Mouse (Mus musculus) liver, embryonic 14.5 days (tissue): ENCODE data around the gene Hnrnpa3. TPM values are rescaled to one million over a fixed set of nuclear protein-coding genes. Genes with fewer than 3 reads are reported as not detected.

ENCODE experiments used
- ATAC-seq: fragments of 200-750 bp; cut with Nextera tagmentation; 2 replicates; pipeline ENCODE4 v1.8.0; 2017; ENCODE audit warnings: moderate number of reproducible peaks, mild to moderate bottlenecking, moderate library complexity; ENCODE audit not compliant: insufficient read depth
- DNase-seq, 3 experiments: peaks; one replicate each; pipeline ENCODE4 v3.0.0-alpha.2; 2012 to 2013; ENCODE audit warnings: low read depth in 3 of 3, low spot score in 3 of 3
- H3K27ac ChIP-seq: fragments of 300-500 bp; sonication (generic); 2 replicates; pipeline ENCODE4 v1.5.1; 2014; ENCODE audit warnings: moderate library complexity, mild to moderate bottlenecking, control low read depth, inconsistent platforms
- H3K27me3 ChIP-seq: fragments of 300-500 bp; sonication (generic); 2 replicates; pipeline ENCODE4 v1.6.1; 2014; ENCODE audit warnings: mild to moderate bottlenecking, low read length, moderate library complexity; ENCODE audit not compliant: control insufficient read depth, insufficient read depth
- H3K36me3 ChIP-seq: fragments of 300-500 bp; sonication (generic); replicated peaks from 2 replicates; pipeline ENCODE4 v1.6.1; 2014; ENCODE audit warnings: low read depth; ENCODE audit not compliant: control insufficient read depth, insufficient read depth
- H3K4me1 ChIP-seq, 2 experiments: fragments of 200-500 bp in 1 of 2; fragments of 300-500 bp in 1 of 2; sonication (generic) in 1 of 2; replicated peaks; 2 replicates each; pipeline ENCODE4 v1.6.1; 2012 to 2014; ENCODE audit warnings: antibody characterized with exemption in 1 of 2, inconsistent platforms in 1 of 2, low read length in 1 of 2; ENCODE audit not compliant: control insufficient read depth in 2 of 2, insufficient read depth in 2 of 2
- H3K4me2 ChIP-seq: fragments of 300-500 bp; sonication (generic); 2 replicates; pipeline ENCODE4 v1.6.1; 2014; ENCODE audit warnings: low read depth, mild to moderate bottlenecking, control low read depth, moderate library complexity
- H3K4me3 ChIP-seq, 2 experiments: fragments of 200-500 bp in 1 of 2; fragments of 300-500 bp in 1 of 2; sonication (generic) in 1 of 2; 2 replicates each; pipeline ENCODE4 v1.5.1; 2012 to 2014; ENCODE audit warnings: low read depth in 2 of 2, low read length in 2 of 2, mild to moderate bottlenecking in 2 of 2, control low read depth in 1 of 2, inconsistent platforms in 1 of 2, moderate library complexity in 1 of 2; ENCODE audit not compliant: insufficient read depth in 1 of 2
- H3K9ac ChIP-seq: fragments of 300-500 bp; sonication (generic); replicated peaks from 2 replicates; pipeline ENCODE4 v1.6.1; 2014; ENCODE audit warnings: mild to moderate bottlenecking, control low read depth, moderate library complexity
- H3K9me3 ChIP-seq: fragments of 300-500 bp; sonication (generic); 2 replicates; pipeline ENCODE4 v1.6.1; 2016; ENCODE audit warnings: low read length, mixed read lengths; ENCODE audit not compliant: control insufficient read depth
- CTCF ChIP-seq: IDR thresholded peaks from 2 replicates; pipeline ENCODE4 v1.5.1; 2016; ENCODE audit warnings: antibody characterized with exemption, low read depth, control low read depth
- EP300 ChIP-seq: IDR thresholded peaks from 2 replicates; pipeline ENCODE4 v1.6.1; 2016; ENCODE audit warnings: antibody characterized with exemption, low read depth
- WGBS: fragments of 180-500 bp; shearing (Covaris S2); extraction: QIAGEN DNeasy Blood & Tissue Kit; methylation state at CpG from one replicate; pipeline ENCODE4 v1.1.7; 2014; ENCODE audit not compliant: insufficient replicate concordance; 5-methylcytosine and 5-hydroxymethylcytosine counted together
- polyA plus RNA-seq, 2 experiments: library from polyadenylated mRNA; depleted of rRNA in 1 of 2; stranded (reverse) in 1 of 2; unstranded in 1 of 2; fragments of >200 nt; fragmentation: Nextera tagmentation in 1 of 2; extraction: Ambion mirVana in 1 of 2; gene quantifications; 2 replicates each; pipeline versions ENCODE4 v1.2.1 to v1.2.3; 2012 to 2014

Hnrnpa3 gene
- polyA plus RNA-seq, 2 experiments = 85.0 to 409 TPM

DNA sequence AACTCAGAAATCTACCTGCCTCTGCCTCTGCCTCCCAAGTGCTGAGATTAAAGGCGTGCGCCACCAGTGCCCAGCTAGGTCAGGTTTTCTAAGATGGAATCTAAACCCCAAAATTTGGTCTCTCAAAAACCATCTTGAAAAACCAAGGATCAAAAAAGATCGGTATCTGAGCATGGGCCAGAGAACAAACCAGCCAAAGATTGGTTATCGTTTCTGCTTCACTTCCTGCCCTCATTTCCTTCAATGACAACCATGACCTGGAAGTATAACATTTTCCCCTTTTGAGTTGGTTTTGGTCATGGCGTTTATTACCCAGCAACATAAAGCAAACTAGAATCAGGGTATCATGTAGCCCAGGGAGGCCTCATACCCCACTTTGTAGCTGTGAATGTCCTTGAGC is 2.1 kb upstream of the Hnrnpa3 start:
- H3K9me3 ChIP-seq = no peaks in the 10 kb centered on the region
- H3K9ac ChIP-seq = no peak overlapping the region
- H3K27me3 ChIP-seq = no peaks in the 10 kb centered on the region
- DNase-seq (no peak), ATAC-seq (no peak)
- H3K4me3 ChIP-seq = no peak overlapping the region
- H3K36me3 ChIP-seq = peaks cover 16% of the 10 kb centered on the region
- no peak for TF ChIP-seq EP300
- no peak for TF ChIP-seq CTCF
- 81% methylated on average over 5 of the region's 5 CpGs for WGBS
- no peak overlapping the region for H3K4me2 ChIP-seq
- H3K4me1 ChIP-seq = peaks cover 14 to 21% of the 10 kb centered on the region in 2 experiments; a peak in 3 of 4 replicates
- H3K27ac ChIP-seq = no peak overlapping the region

DNA sequence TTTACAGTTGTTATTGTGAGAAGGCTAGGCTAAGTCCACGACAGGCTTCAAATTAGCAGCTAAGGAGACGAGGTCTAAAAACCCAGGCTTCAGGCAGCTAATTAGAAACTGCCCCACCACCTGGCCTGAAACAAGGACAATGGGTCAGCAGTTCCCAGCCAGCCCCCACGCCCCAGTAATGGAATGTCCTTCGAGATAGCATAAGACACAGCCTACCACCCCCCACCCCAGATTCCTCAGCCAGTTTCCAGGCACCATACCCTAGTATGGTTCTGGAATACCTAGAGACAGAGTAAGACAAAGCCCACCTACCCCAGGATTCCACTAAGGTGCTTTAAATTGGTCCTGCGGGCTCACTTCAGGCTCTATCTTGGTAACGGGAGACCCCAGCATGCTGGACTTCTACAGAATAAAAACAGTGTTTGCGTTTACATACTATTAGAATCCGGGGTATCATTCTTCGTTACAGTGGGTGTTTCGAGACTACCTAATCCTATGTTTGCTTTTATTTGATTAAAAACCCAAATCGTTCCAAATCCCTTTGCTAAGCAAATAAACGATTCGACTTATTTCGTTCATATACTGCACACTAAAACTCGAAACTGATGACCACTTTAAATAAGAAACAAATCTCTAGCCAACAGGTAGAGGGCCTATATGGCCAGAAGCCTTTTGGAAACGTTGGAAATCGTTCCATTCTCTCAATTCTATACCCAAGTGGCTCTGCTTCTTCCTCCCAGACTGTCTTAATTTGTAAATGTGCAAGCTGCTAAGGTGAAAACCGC is 962 bp upstream of the Hnrnpa3 start:
- no peaks in the 10 kb centered on the region for H3K27me3 ChIP-seq
- H3K9ac ChIP-seq = peak overlapping the region; percentile 99
- H3K36me3 ChIP-seq = peaks cover 26% of the 10 kb centered on the region
- peaks cover 14 to 20% of the 10 kb centered on the region in 2 experiments; a peak in 3 of 4 replicates for H3K4me1 ChIP-seq
- ATAC-seq = no peak
- no peak for DNase-seq
- H3K4me2 ChIP-seq = peak overlapping the region; percentile 95
- TF ChIP-seq CTCF = no peak
- no peak for TF ChIP-seq EP300
- no peaks in the 10 kb centered on the region for H3K9me3 ChIP-seq
- peak overlapping the region; percentile 90 for H3K27ac ChIP-seq
- WGBS = 8% methylated on average over 18 of the region's 18 CpGs
- H3K4me3 ChIP-seq = peak overlapping the region; percentile 62 to 70

DNA sequence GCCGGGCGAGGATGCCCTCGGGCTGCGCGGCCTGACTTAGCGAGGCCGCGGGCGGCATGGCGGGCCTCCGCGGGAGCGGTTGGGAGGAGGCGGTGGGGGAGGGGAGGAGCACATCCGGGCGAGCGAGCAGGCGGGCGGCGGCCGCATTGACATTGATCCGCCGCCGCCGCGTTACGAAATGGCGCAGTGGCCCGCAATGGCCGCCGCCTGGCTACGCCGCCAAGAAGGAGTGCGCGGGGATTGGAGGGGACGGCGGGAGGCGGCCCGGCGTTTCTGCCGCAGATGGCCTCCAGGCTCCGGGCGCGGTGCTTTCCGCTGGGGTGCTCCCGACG is 534 bp downstream of the Hnrnpa3 start:
- under 1% methylated on average over 47 of the region's 47 CpGs for WGBS
- Histone ChIP-seq H3K27ac (peak overlapping the region; percentile 76), H3K27me3 (no peaks in the 10 kb centered on the region), H3K4me2 (peak overlapping the region; percentile 93), H3K9me3 (no peaks in the 10 kb centered on the region), H3K9ac (peak overlapping the region; percentile 89), H3K4me1 (peaks cover 14 to 17% of the 10 kb centered on the region in 2 experiments; a peak in 3 of 4 replicates), H3K36me3 (peaks cover 41% of the 10 kb centered on the region), H3K4me3 (peak overlapping the region; percentile 70 to 100)
- peak; percentile 71 to 72 (median 71) for DNase-seq
- ATAC-seq = peak; percentile 71
- TF ChIP-seq EP300 = peak; percentile 21; the same call in 1 of the 2 replicates
- 0 out of 2 replicates have a peak, but pooled peaks have one; percentile 14 for TF ChIP-seq CTCF

DNA sequence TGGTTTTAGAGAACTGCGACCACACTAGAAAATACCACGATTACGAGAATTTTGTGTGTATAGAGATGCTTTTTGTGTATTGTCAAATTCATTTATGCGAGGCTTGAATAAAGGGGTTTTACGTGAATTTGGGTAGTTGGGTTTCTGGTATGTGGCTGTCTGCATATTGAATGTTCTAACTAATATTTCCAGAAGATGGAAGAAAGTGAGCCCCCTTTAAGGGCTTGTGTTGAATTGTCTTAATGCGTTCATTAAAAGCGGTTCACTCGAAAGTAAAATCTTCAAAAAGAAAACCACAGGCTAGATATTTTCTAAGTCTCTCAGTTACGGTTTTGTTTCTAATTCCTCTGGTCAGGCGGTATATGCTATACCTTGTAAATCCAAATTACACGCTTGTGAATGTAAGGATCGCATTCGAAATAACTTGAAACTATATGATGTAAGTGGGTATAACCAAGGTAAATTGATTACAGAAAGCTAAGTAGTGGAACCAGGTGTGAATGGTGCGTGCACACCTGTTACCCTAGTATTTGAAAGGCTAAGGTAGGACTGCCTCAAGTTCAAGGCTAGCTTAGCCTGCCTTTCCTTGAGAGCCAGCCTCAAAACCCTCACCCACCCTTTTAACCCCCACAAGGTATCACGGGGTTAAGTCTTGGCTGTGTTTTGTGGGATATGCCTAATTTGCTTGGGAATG is 1.3 kb downstream of the Hnrnpa3 start:
- H3K27me3 ChIP-seq = no peaks in the 10 kb centered on the region
- TF ChIP-seq CTCF (no peak), EP300 (peak; percentile 6; the same call in 1 of the 2 replicates)
- H3K4me1 ChIP-seq = peaks cover 14 to 17% of the 10 kb centered on the region in 2 experiments; a peak in 3 of 4 replicates
- H3K36me3 ChIP-seq = peaks cover 48% of the 10 kb centered on the region
- H3K9me3 ChIP-seq = no peaks in the 10 kb centered on the region
- no peak for ATAC-seq
- peak overlapping the region; percentile 76 for H3K27ac ChIP-seq
- H3K4me2 ChIP-seq = peak overlapping the region; percentile 93
- H3K9ac ChIP-seq = peak overlapping the region; percentile 89
- peak overlapping the region; percentile 70 to 100 for H3K4me3 ChIP-seq
- no peak for DNase-seq
- WGBS = 3% methylated on average over 15 of the region's 15 CpGs

DNA sequence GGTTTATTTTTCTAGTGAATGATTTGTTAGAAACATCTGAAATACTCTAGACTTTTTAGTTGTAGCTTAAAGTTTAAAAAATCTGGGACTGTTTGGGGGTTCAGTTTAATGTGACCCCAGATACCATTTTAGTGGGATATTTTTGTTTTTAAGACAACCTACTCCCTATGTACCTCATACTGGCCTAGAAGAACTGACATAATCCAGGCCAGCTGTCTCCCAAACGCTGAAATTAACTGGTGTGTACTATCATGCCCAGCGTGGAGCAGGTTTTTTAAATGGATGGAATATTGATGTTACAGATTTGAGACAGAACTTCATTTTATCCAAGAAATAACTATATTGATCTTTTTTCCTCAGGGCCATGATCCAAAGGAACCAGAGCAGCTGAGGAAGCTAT is 2.0 kb downstream of the Hnrnpa3 start:
- no peaks in the 10 kb centered on the region for H3K27me3 ChIP-seq

More for the DNA sequence above, 2.0 kb downstream of the Hnrnpa3 start:
- ATAC-seq = no peak
- H3K36me3 ChIP-seq = peaks cover 49% of the 10 kb centered on the region
- no peak for DNase-seq
- H3K4me3 ChIP-seq = peak overlapping the region; percentile 70 to 100
- peak overlapping the region; percentile 93 for H3K4me2 ChIP-seq
- H3K9me3 ChIP-seq = no peaks in the 10 kb centered on the region
- H3K4me1 ChIP-seq = peaks cover 14 to 17% of the 10 kb centered on the region in 2 experiments; a peak in 3 of 4 replicates
- WGBS = 35% methylated on average over 2 of the region's 2 CpGs
- H3K9ac ChIP-seq = peak overlapping the region; percentile 89
- no peak for TF ChIP-seq CTCF
- TF ChIP-seq EP300 = no peak
- no peak overlapping the region for H3K27ac ChIP-seq
